Mouse (Mus musculus) olfactory bulb, adult 2 months (tissue): ENCODE measurements around the gene Mycl. TPM values are rescaled to one million over a fixed set of nuclear protein-coding genes. Genes with fewer than 3 reads are reported as not detected.
"Not testable (repeated sequence)": the region's sequence is repeated elsewhere in the genome, so short reads cannot be mapped to it uniquely, and the experiment has no call there.

Source experiments
- H3K27ac ChIP-seq: fragments of 200-500 bp; 2 replicates; pipeline ENCODE4 v1.5.1; 2012; ENCODE audit warnings: low read depth, low read length; ENCODE audit not compliant: insufficient read depth
- H3K4me1 ChIP-seq: fragments of 200-500 bp; 2 replicates; pipeline ENCODE4 v1.6.1; 2012; ENCODE audit warnings: low read length; ENCODE audit not compliant: control insufficient read depth, insufficient read depth
- H3K4me3 ChIP-seq: fragments of 200-500 bp; 2 replicates; pipeline ENCODE4 v1.5.1; 2012; ENCODE audit warnings: mild to moderate bottlenecking, low read depth, low read length, moderate library complexity; ENCODE audit not compliant: insufficient read depth
- CTCF ChIP-seq: fragments of 200-500 bp; IDR thresholded peaks from 2 replicates; pipeline ENCODE4 v1.5.1; 2012; ENCODE audit warnings: low read depth, mild to moderate bottlenecking, low read length, moderate library complexity; ENCODE audit not compliant: insufficient read depth
- POLR2A ChIP-seq: fragments of 200-500 bp; IDR thresholded peaks from 2 replicates; pipeline ENCODE4 v1.6.1; 2012; ENCODE audit warnings: mild to moderate bottlenecking, low read depth, low read length, moderate library complexity; ENCODE audit not compliant: insufficient read depth
- WGBS: fragments of 180-500 bp; shearing (Covaris S2); methylation state at CpG from one replicate; pipeline ENCODE4 v1.1.7; 2018; 5-methylcytosine and 5-hydroxymethylcytosine counted together
- polyA plus RNA-seq: library from polyadenylated mRNA; stranded (reverse); fragments of >200 nt; gene quantifications from 2 replicates; pipeline ENCODE4 v1.2.4, GENCODE M21; 2012; ENCODE audit warnings: low replicate concordance; ENCODE audit not compliant: missing spikeins, insufficient read depth, insufficient read length

The Mycl gene
- polyA plus RNA-seq, 1 experiment = not detected

DNA sequence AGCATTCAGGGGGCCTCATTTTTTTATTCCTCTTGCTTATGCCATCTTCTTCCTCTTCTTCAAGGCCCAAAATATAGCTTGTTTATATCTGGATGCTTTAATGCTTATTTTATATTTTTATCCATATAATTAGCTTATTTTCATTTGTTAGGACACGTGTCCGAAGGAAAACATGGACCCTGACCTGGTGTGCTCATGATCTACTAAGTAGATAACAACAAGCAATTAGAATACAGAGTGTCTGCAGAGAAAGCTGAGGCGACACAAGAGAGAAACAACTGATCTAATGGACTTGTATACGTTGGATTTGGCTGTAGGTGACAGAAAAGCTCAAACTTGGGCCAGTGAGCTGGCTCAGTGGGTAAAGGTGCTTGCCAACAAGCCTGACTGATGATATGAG lies 18.6 kb upstream of the Mycl start:
- Histone ChIP-seq H3K27ac (no peak overlapping the region), H3K4me1 (peaks cover 2% of the 10 kb centered on the region; the same call in 1 of the 2 replicates), H3K4me3 (no peak overlapping the region)
- WGBS = 86% methylated on average over 4 of the region's 4 CpGs
- TF ChIP-seq CTCF (no peak), POLR2A (no peak)

DNA sequence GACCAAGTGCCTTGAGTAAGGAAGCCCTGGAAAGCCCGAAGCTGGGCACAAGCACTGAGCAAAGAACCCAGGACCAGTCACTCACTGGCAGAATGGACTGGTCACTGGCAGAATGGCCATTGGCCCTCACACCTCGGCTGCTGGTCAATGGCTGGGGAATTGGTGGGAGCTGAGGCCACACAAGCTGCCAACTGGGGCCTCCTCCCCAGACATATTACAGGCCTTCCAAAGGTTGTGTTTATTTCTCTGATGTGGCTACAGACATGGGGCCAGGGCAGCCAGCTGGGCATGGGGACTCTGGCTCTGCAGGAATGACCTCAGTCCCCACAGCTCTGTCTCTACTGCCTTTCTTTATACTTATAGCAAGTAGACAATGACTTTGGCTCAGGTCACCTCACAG lies 16.6 kb upstream of the Mycl start:
- TF ChIP-seq POLR2A = no peak
- no peak for TF ChIP-seq CTCF
- Histone ChIP-seq H3K4me1 (peaks cover 6% of the 10 kb centered on the region), H3K4me3 (no peak overlapping the region), H3K27ac (no peak overlapping the region)
- 81% methylated on average over 2 of the region's 2 CpGs for WGBS

GRCm38 (mm10) chr4:122979826-122980225 lies 15.6 kb upstream of the Mycl start:
- 82% methylated on average over 3 of the region's 3 CpGs for WGBS
- TF ChIP-seq POLR2A = no peak
- no peak for TF ChIP-seq CTCF
- Histone ChIP-seq H3K27ac (no peak overlapping the region), H3K4me1 (peaks cover 6% of the 10 kb centered on the region), H3K4me3 (no peak overlapping the region)

GRCm38 (mm10) chr4:122980684-122981083 lies 14.8 kb upstream of the Mycl start:
- 64% methylated on average over 2 of the region's 2 CpGs for WGBS
- Histone ChIP-seq H3K27ac (no peak overlapping the region), H3K4me1 (peaks cover 6% of the 10 kb centered on the region), H3K4me3 (no peak overlapping the region)
- TF ChIP-seq CTCF = no peak
- TF ChIP-seq POLR2A = no peak

GRCm38 (mm10) chr4:122981238-122981637 lies 14.2 kb upstream of the Mycl start:
- 90% methylated on average over 7 of the region's 7 CpGs for WGBS
- H3K27ac ChIP-seq = no peak overlapping the region
- H3K4me3 ChIP-seq = no peak overlapping the region
- peaks cover 6% of the 10 kb centered on the region for H3K4me1 ChIP-seq
- TF ChIP-seq CTCF = no peak
- TF ChIP-seq POLR2A = no peak

- TF ChIP-seq CTCF = no peak
- no peak for TF ChIP-seq POLR2A
- Histone ChIP-seq H3K4me1 (peaks cover 6% of the 10 kb centered on the region), H3K4me3 (no peak overlapping the region), H3K27ac (no peak overlapping the region)
- 72% methylated on average over 3 of the region's 3 CpGs for WGBS
Measured at GRCm38 (mm10) chr4:122981930-122982329, 13.5 kb upstream of the Mycl start.

DNA sequence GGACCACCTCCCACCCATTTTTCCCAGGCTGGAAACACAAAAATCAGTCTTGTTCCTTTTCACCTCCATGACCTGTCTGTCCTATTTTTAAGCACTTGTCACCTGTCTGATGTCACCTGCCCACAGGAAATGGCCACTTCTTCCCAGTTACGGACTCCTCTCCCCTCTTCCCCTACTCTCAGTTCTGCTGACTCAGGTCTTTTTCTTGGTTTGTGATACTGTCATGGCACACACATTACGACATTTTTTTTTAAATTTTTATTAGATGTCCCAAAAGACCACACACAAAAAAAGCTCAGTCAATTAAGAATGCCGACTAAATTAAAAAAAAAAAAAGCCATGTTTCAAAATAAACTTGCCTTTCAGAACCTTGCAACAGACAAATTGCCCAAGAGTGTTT lies 12.9 kb upstream of the Mycl start:
- no peak overlapping the region for H3K4me3 ChIP-seq
- TF ChIP-seq POLR2A (no peak), CTCF (no peak)
- whole genome bisulfite sequencing = 64% methylated on average over 3 of the region's 3 CpGs
- H3K4me1 ChIP-seq = peaks cover 6% of the 10 kb centered on the region
- no peak overlapping the region for H3K27ac ChIP-seq

GRCm38 (mm10) chr4:122983486-122984261 lies 11.8 kb upstream of the Mycl start:
- no peak overlapping the region for H3K4me3 ChIP-seq
- TF ChIP-seq POLR2A = no peak
- TF ChIP-seq CTCF = no peak
- WGBS = 49% methylated on average over 17 of the region's 17 CpGs
- H3K4me1 ChIP-seq = peaks cover 6% of the 10 kb centered on the region
- H3K27ac ChIP-seq = no peak overlapping the region

GRCm38 (mm10) chr4:122985110-122985509 lies 10.3 kb upstream of the Mycl start:
- H3K27ac ChIP-seq = no peak overlapping the region
- WGBS = 14% methylated on average over 8 of the region's 8 CpGs
- H3K4me3 ChIP-seq = no peak overlapping the region
- TF ChIP-seq CTCF (no peak), POLR2A (no peak)
- H3K4me1 ChIP-seq = peaks cover 6% of the 10 kb centered on the region

GRCm38 (mm10) chr4:122987421-122987820 lies 8.0 kb upstream of the Mycl start:
- 91% methylated on average over 4 of the region's 4 CpGs for WGBS
- Histone ChIP-seq H3K27ac (no peak overlapping the region), H3K4me1 (peaks cover 4% of the 10 kb centered on the region), H3K4me3 (no peak overlapping the region)
- TF ChIP-seq POLR2A = no peak
- no peak for TF ChIP-seq CTCF

- WGBS = 65% methylated on average over 3 of the region's 3 CpGs
- not testable (repeated sequence) for H3K4me3 ChIP-seq, H3K4me1 ChIP-seq, H3K27ac ChIP-seq
Measured at GRCm38 (mm10) chr4:122988004-122988403, 7.4 kb upstream of the Mycl start.
